Mouse (Mus musculus) central nervous system, embryonic 18 days (tissue): Measurements from ENCODE around the gene Rnf43. TPM values are rescaled to one million over a fixed set of nuclear protein-coding genes. Genes with fewer than 3 reads are reported as not detected.

Source experiments
- polyA plus RNA-seq: library from polyadenylated mRNA; depleted of rRNA; stranded (reverse); fragments of >200 nt; gene quantifications from 2 replicates; pipeline ENCODE4 v1.2.3, GENCODE M21; 2012; rRNA removed

Gene Rnf43
- 0.48 and 1.1 TPM in 2 replicates for polyA plus RNA-seq

GRCm38 (mm10) chr11:87662407-87662806 is at the start of gene Rnf43:
Gene Rnf43 (plus strand): TSS chr11:87662722.

GRCm38 (mm10) chr11:87616790-87617474 is 45.6 kb upstream of the Rnf43 start, which contains the start of gene Hsf5:
Gene Hsf5 (plus strand): TSS chr11:87617164.

GRCm38 (mm10) chr11:87737175-87737740 is 74.7 kb downstream of the Rnf43 start, which contains the start of gene Supt4a:
Gene Supt4a (plus strand): TSS chr11:87737552.

GRCm38 (mm10) chr11:87760301-87761081 is 98.0 kb downstream of the Rnf43 start, which contains the start of gene Tspoap1:
Gene Tspoap1 (plus strand): TSS chr11:87760541.

Other genes with a start within 250 kb of the Rnf43 start
- not detected in 2 replicates for gene Gm11492, start 96.1 kb upstream of the Rnf43 start, polyA plus RNA-seq
- gene Sept4, start 93.8 kb upstream of the Rnf43 start, polyA plus RNA-seq, result 34.0 and 38.4 TPM in 2 replicates
- 64.5 and 66.9 TPM in 2 replicates for gene Mtmr4, start 70.6 kb upstream of the Rnf43 start, polyA plus RNA-seq
- 0.19 and 0.27 TPM in 2 replicates for gene Hsf5, start 45.6 kb upstream of the Rnf43 start, polyA plus RNA-seq
- 124 and 135 TPM in 2 replicates for gene Supt4a, start 74.8 kb downstream of the Rnf43 start, polyA plus RNA-seq
- gene Tspoap1, start 97.8 kb downstream of the Rnf43 start, polyA plus RNA-seq, result 193 and 207 TPM in 2 replicates
- gene Mpo, start 130.9 kb downstream of the Rnf43 start, polyA plus RNA-seq, result 0.12 TPM in 2 replicates
- gene Lpo, start 165.6 kb downstream of the Rnf43 start, polyA plus RNA-seq, result 1.9 and 2.4 TPM in 2 replicates
- 17.8 and 20.2 TPM in 2 replicates for gene Mks1, start 190.5 kb downstream of the Rnf43 start, polyA plus RNA-seq
- 0.27 and 0.52 TPM in 2 replicates for gene Epx, start 212.8 kb downstream of the Rnf43 start, polyA plus RNA-seq
- not detected in 2 replicates for gene Olfr462, start 229.5 kb downstream of the Rnf43 start, polyA plus RNA-seq
- gene Olfr463, start 234.7 kb downstream of the Rnf43 start, polyA plus RNA-seq, result not detected in 2 replicates